Mouse (Mus musculus) E14TG2a.4 (cell line): ENCODE measurements around the gene Trim56.

Experiments
- H3K27me3 ChIP-seq: 2 replicates; pipeline ENCODE4 v1.6.1; 2014; ENCODE audit warnings: low read length, control low read depth; ENCODE audit not compliant: insufficient read depth
- H3K36me3 ChIP-seq: 2 replicates; pipeline ENCODE4 v1.6.1; 2014; ENCODE audit warnings: low read length, control low read depth; ENCODE audit not compliant: insufficient read depth
- H3K4me1 ChIP-seq: replicated peaks from 2 replicates; pipeline ENCODE4 v1.6.1; 2014; ENCODE audit warnings: low read depth, low read length, control low read depth
- H3K4me3 ChIP-seq: replicated peaks from 2 replicates; pipeline ENCODE4 v1.5.1; 2014; ENCODE audit warnings: mild to moderate bottlenecking, low read length
- H3K9me3 ChIP-seq: 2 replicates; pipeline ENCODE4 v1.6.1; 2014; ENCODE audit warnings: low read length, control low read depth
- CTCF ChIP-seq: conservative IDR thresholded peaks from 2 replicates; pipeline ENCODE4 v1.5.1; 2014; ENCODE audit warnings: low read length
- NANOG ChIP-seq: IDR thresholded peaks from 2 replicates; pipeline ENCODE4 v1.6.1; 2014; ENCODE audit warnings: borderline replicate concordance, low read length, mixed read lengths
- POU5F1 ChIP-seq: IDR thresholded peaks from 2 replicates; pipeline ENCODE4 v1.6.1; 2014; ENCODE audit warnings: low read length, borderline replicate concordance

Gene Trim56

DNA sequence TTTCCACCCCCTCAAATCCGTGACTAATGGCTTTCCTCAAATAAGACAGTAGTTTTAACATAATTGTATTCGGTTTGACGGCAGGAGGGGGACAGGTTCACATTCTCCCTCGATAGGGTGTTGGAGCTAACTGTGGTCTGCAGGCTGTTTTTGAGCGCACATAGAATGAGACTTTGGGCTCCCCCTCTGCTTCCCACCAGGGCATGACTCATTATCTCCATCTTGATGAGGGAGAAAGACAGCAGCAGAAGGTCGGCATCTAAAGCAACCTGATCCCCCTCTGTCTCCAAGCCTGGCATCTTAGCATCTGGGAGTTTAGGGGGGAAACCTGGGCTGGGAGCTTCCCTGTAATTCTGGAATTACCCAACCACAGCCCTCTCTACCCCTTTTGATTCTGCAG, 50.6 kb downstream of the Trim56 start:
- Histone ChIP-seq H3K4me1 (peaks cover 45% of the 10 kb centered on the region), H3K27me3 (no peaks in the 10 kb centered on the region), H3K4me3 (no peak overlapping the region), H3K9me3 (no peaks in the 10 kb centered on the region), H3K36me3 (peaks cover 57% of the 10 kb centered on the region)
- TF ChIP-seq NANOG (no peak), CTCF (no peak), POU5F1 (no peak)

GRCm38 (mm10) chr5:137062601-137063000, 53.4 kb downstream of the Trim56 start:
- Histone ChIP-seq H3K36me3 (peaks cover 45% of the 10 kb centered on the region), H3K4me3 (no peak overlapping the region), H3K4me1 (peaks cover 44% of the 10 kb centered on the region), H3K27me3 (no peaks in the 10 kb centered on the region; the same call in 1 of the 2 replicates), H3K9me3 (no peaks in the 10 kb centered on the region)
- no peak for TF ChIP-seq CTCF
- TF ChIP-seq NANOG, result no peak
- TF ChIP-seq POU5F1, result no peak

GRCm38 (mm10) chr5:137061809-137062481, 54.1 kb downstream of the Trim56 start:
- H3K36me3 ChIP-seq, result peaks cover 39% of the 10 kb centered on the region
- no peak overlapping the region for H3K4me3 ChIP-seq
- no peaks in the 10 kb centered on the region for H3K9me3 ChIP-seq
- no peaks in the 10 kb centered on the region; the same call in 1 of the 2 replicates for H3K27me3 ChIP-seq
- TF ChIP-seq CTCF (peak; percentile 5; the same call in 1 of the 2 replicates), POU5F1 (no peak), NANOG (no peak)
- H3K4me1 ChIP-seq, result peaks cover 37% of the 10 kb centered on the region
